Mouse (Mus musculus) cerebellum, adult 2 months (tissue): Measurements from ENCODE around the gene Tssc4.

Experiments
- CTCF ChIP-seq: fragments of 200-500 bp; IDR thresholded peaks from 2 replicates; pipeline ENCODE4 v1.5.1; 2011; ENCODE audit warnings: low read depth, mild to moderate bottlenecking, control low read depth, low read length, moderate library complexity, borderline replicate concordance; ENCODE audit not compliant: insufficient read depth
- POLR2A ChIP-seq: fragments of 200-500 bp; IDR thresholded peaks from 2 replicates; pipeline ENCODE4 v1.6.1; 2011; ENCODE audit warnings: low read length, control low read depth, borderline replicate concordance; ENCODE audit not compliant: insufficient read depth

- no peak for TF ChIP-seq CTCF
- no peak for TF ChIP-seq POLR2A
These were observed 14.5 kb upstream of the Tssc4 start for GRCm38 (mm10) chr7:143054612-143054965.
